Mouse (Mus musculus) MEL (cell line): ENCODE results near the gene Hist1h2ag.

ENCODE experiments used
- CTCF ChIP-seq, 3 experiments: IDR thresholded peaks in 2 of 3; conservative IDR thresholded peaks in 1 of 3; 2 replicates each; pipeline ENCODE4 v1.5.1; 2011 to 2012; ENCODE audit warnings: low read length in 3 of 3, low read depth in 2 of 3, mild to moderate bottlenecking in 2 of 3, improper control_type of control experiment in 1 of 3, inconsistent platforms in 1 of 3, mixed read lengths in 1 of 3, moderate library complexity in 1 of 3; ENCODE audit not compliant: control insufficient read depth in 1 of 3, insufficient read depth in 1 of 3, poor library complexity in 1 of 3, severe bottlenecking in 1 of 3
- KAT2A ChIP-seq: conservative IDR thresholded peaks from 2 replicates; pipeline ENCODE4 v1.6.1; 2012; ENCODE audit warnings: low read depth, low read length, improper control_type of control experiment, inconsistent platforms

GRCm38 (mm10) chr13:22013716-22014115 is 29.0 kb downstream of the Hist1h2ag start:
- TF ChIP-seq CTCF (IDR thresholded peaks at IDR 0.05 in 2 of 3, conservative IDR thresholded peaks at IDR 0.05 in 1 of 3; ENCODE audit: control insufficient read depth in 1 of 3, insufficient read depth in 1 of 3, low read depth in 2 of 3, low read length in 3 of 3, poor library complexity in 1 of 3, severe bottlenecking in 1 of 3) (no peak), KAT2A (no peak)
